Mouse (Mus musculus): Measurements from ENCODE around the gene Drd5. TPM values are rescaled to one million over a fixed set of nuclear protein-coding genes. Genes with fewer than 3 reads are reported as not detected.
A peak's percentile ranks its signal among the peaks of the same experiment; 100 is the strongest.

The Drd5 gene
- polyA plus RNA-seq, 1 experiment from 2014 or later = not detected

DNA sequence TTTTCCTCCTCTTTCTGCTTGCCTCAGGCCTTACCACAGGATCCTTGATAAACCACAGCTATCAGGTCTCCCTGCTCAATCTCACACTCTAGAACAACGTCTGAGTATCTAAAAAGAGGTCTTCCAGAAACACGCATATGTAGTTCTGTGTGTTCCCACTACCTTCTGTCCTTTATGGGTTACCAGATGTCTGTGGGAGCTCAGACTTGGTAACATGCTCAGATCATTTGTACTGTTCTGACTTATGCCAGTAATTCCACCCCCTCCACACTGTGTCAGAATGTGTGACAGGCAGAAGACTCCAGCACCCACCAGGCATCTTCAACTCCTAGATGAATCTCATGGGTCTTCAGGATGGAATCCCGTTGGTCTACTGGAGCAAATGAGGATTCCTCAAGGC lies 37.8 kb downstream of the Drd5 start:
- H3K4me3 ChIP-seq (replicated peaks) = no peak overlapping the region
- no peaks in the 10 kb centered on the region for H3K27me3 ChIP-seq
- H3K9me3 ChIP-seq (replicated peaks) = no peaks in the 10 kb centered on the region
- no peaks in the 10 kb centered on the region for H3K4me1 ChIP-seq
- no peak overlapping the region for H3K4me2 ChIP-seq (replicated peaks)
- H3K27ac ChIP-seq (replicated peaks) = no peak overlapping the region
- H3K9ac ChIP-seq = no peak overlapping the region
- no peaks in the 10 kb centered on the region for H3K36me3 ChIP-seq
- ATAC-seq (ENCODE audit: insufficient number of reproducible peaks, low FRiP score, low TSS enrichment, low read depth) = no peak
- 74% methylated on average over 3 of the region's 3 CpGs for WGBS

DNA sequence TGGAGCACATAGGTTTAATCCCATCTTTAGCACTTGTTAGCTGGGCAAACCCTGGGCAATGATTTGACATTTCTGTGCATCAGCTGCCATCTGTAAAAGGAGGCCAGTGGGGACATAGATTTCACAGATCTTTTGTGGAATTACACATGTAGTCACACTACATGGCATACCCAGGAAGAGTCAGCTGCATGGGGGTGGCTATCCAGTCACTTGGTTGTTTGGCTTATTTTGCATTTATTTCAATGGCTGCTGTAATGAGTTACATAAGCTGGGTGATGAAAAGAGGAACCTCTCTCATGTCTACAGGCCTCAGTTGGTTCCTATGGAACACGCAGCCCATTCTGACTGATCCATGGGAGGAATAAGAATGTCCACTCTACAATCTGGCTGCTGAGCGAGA lies 40.5 kb downstream of the Drd5 start:
- Histone ChIP-seq H3K4me3 (replicated peaks) (no peak overlapping the region), H3K27ac (replicated peaks) (no peak overlapping the region), H3K4me1 (no peaks in the 10 kb centered on the region), H3K9me3 (replicated peaks) (no peaks in the 10 kb centered on the region), H3K36me3 (no peaks in the 10 kb centered on the region), H3K9ac (no peak overlapping the region), H3K27me3 (no peaks in the 10 kb centered on the region), H3K4me2 (replicated peaks) (no peak overlapping the region)
- ATAC-seq (ENCODE audit: insufficient number of reproducible peaks, low FRiP score, low TSS enrichment, low read depth) = no peak
- 82% methylated on average over 2 of the region's 2 CpGs for WGBS

DNA sequence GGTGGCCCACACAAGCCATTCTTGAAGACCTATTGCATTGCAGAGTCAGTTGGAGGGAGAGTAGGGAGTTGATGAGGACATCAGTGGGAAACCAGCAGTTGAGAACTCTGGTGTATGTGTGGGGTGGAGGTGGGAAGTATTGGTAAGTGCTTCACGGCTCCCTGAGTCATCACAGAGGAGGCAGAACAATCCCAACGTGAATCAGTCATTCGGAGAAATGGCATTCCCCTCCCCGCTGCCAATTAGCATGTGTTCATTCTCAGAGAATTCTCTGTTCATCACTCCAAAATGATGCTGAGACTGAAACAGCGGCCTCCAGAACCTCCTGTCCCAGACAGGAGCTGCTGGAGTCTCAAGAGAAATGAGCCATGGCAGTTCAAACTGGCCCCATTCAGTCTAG lies 45.2 kb downstream of the Drd5 start:
- WGBS = 83% methylated on average over 5 of the region's 5 CpGs
- ATAC-seq (ENCODE audit: insufficient number of reproducible peaks, low FRiP score, low TSS enrichment, low read depth) = no peak
- H3K4me1 ChIP-seq = peaks cover 25% of the 10 kb centered on the region

GRCm38 (mm10) chr5:38365521-38365920 lies 46.4 kb downstream of the Drd5 start:
- H3K9me3 ChIP-seq (replicated peaks) = no peaks in the 10 kb centered on the region
- no peaks in the 10 kb centered on the region for H3K36me3 ChIP-seq
- ATAC-seq (ENCODE audit: insufficient number of reproducible peaks, low FRiP score, low TSS enrichment, low read depth) = 0 out of 2 replicates have a peak, but pooled peaks have one; percentile 15
- H3K27ac ChIP-seq (replicated peaks) = no peak overlapping the region
- peaks cover 25% of the 10 kb centered on the region for H3K4me1 ChIP-seq
- H3K4me3 ChIP-seq (replicated peaks) = no peak overlapping the region
- 43% methylated on average over 2 of the region's 2 CpGs for WGBS
- H3K9ac ChIP-seq = no peak overlapping the region
- H3K27me3 ChIP-seq = no peaks in the 10 kb centered on the region
- H3K4me2 ChIP-seq (replicated peaks) = no peak overlapping the region

More for the DNA sequence above, 45.2 kb downstream of the Drd5 start:
- Histone ChIP-seq H3K27ac (replicated peaks) (no peak overlapping the region), H3K9ac (no peak overlapping the region), H3K4me3 (replicated peaks) (no peak overlapping the region), H3K36me3 (no peaks in the 10 kb centered on the region), H3K4me2 (replicated peaks) (no peak overlapping the region), H3K27me3 (no peaks in the 10 kb centered on the region), H3K9me3 (replicated peaks) (no peaks in the 10 kb centered on the region)

DNA sequence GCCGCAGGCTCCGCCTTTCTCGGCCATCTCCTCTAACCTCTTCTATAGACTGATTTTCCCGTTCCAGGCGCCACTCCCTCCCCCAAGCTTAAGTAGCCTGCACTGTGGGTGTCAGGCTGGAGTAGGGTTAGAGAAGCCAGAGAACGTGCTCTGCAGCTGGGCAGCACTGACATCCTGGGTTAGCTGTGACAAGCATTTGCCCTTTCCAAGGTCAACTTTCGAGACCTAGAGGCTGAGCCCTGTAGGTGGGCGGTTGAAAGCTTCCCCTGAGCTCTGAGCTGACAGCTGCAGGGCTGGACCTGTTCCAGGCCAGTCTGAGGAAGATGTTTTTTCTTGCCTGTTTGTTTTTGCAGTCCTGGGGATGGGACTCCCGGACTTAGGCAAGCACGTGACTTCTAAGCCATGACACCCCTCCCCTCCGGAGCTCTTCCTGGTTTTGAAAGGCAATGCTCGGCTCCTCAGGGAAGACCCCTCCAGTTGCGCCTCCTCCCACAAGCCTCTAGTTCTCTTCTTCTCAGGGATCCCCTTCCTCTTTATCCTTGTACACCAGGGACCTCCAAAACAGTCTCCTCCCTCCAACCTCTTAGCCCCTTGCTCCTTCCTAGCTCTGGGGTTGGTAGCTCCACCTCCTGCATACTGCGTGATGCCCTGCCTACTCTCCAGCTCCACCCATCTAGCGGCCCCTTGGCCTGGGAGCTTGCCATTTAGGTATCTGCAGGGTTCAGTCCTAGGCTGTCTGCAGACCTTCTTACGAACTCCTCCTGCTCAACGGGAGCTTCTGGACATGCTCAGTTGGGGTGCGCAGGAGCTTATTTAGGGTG lies 47.7 kb downstream of the Drd5 start:
- no peaks in the 10 kb centered on the region for H3K9me3 ChIP-seq (replicated peaks)
- peak; percentile 65; the same call in 1 of the 2 replicates for ATAC-seq (ENCODE audit: insufficient number of reproducible peaks, low FRiP score, low TSS enrichment, low read depth)
- no peaks in the 10 kb centered on the region for H3K27me3 ChIP-seq
- H3K36me3 ChIP-seq = no peaks in the 10 kb centered on the region
- peaks cover 27% of the 10 kb centered on the region for H3K4me1 ChIP-seq
- H3K9ac ChIP-seq = no peak overlapping the region
- peak overlapping the region; percentile 39; the same call in 1 of the 2 replicates for H3K27ac ChIP-seq (replicated peaks)
- WGBS = 7% methylated on average over 18 of the region's 18 CpGs
- peak overlapping the region; percentile 64 for H3K4me2 ChIP-seq (replicated peaks)
- peak overlapping the region; percentile 37 for H3K4me3 ChIP-seq (replicated peaks)

DNA sequence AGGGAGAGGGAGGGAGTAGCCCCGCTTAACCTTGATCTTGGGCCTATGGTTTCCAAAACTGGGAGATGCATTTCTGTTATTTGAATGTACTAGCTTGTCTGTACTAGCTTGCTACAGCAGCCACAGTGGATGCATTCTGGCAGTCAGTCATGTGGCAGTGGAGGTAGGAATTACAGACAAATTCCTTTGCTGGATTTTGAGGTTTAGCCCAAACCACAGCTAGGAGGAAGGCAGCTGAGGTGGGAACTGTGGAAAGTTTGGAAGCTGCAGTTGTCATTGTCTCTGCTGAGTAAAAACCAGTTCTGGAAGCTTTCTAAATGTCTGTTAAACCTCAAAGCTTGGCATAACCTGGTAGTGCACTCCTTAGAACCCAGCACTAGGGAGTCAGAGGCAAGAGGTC lies 52.1 kb downstream of the Drd5 start:
- ATAC-seq (ENCODE audit: insufficient number of reproducible peaks, low FRiP score, low TSS enrichment, low read depth) = no peak
- no peak overlapping the region for H3K4me2 ChIP-seq (replicated peaks)
- 30% methylated on average over 1 of the region's 1 CpGs for WGBS
- no peaks in the 10 kb centered on the region for H3K9me3 ChIP-seq (replicated peaks)
- no peaks in the 10 kb centered on the region for H3K27me3 ChIP-seq
- H3K4me1 ChIP-seq = peaks cover 14% of the 10 kb centered on the region
- no peaks in the 10 kb centered on the region for H3K36me3 ChIP-seq
- H3K4me3 ChIP-seq (replicated peaks) = no peak overlapping the region
- no peak overlapping the region for H3K9ac ChIP-seq
- H3K27ac ChIP-seq (replicated peaks) = no peak overlapping the region

Other genes starting within 250 kb of the Drd5 start
- gene Nsg1, start 159.5 kb upstream of the Drd5 start, polyA plus RNA-seq (2015; fragmentation: Nextera tagmentation; extraction: Ambion mirVana) = 116 and 124 TPM in 2 replicates
- 12.9 and 15.3 TPM in 2 replicates for gene Zbtb49, start 98.9 kb upstream of the Drd5 start, polyA plus RNA-seq (2015; fragmentation: Nextera tagmentation; extraction: Ambion mirVana)
- 81.4 and 86.1 TPM in 2 replicates for gene Lyar, start 98.9 kb upstream of the Drd5 start, polyA plus RNA-seq (2015; fragmentation: Nextera tagmentation; extraction: Ambion mirVana)
- gene Tmem128, start 59.2 kb upstream of the Drd5 start, polyA plus RNA-seq (2015; fragmentation: Nextera tagmentation; extraction: Ambion mirVana) = 62.8 and 67.8 TPM in 2 replicates
- not detected in 2 replicates for gene Otop1, start 43.4 kb upstream of the Drd5 start, polyA plus RNA-seq (2015; fragmentation: Nextera tagmentation; extraction: Ambion mirVana)
- 1.3 and 1.5 TPM in 2 replicates for gene Slc2a9, start 183.8 kb downstream of the Drd5 start, polyA plus RNA-seq (2015; fragmentation: Nextera tagmentation; extraction: Ambion mirVana)
- 223 and 232 TPM in 2 replicates for gene Wdr1, start 243.9 kb downstream of the Drd5 start, polyA plus RNA-seq (2015; fragmentation: Nextera tagmentation; extraction: Ambion mirVana)